Mouse (Mus musculus) CH12.LX (cell line): ENCODE data around the gene Slc25a14.

Experiments used
- CTCF ChIP-seq, 2 experiments: IDR thresholded peaks in 1 of 2; conservative IDR thresholded peaks in 1 of 2; 2 replicates each; pipeline ENCODE4 v1.5.1; 2011 to 2012; ENCODE audit warnings: low read depth in 2 of 2, low read length in 2 of 2, improper control_type of control experiment in 1 of 2, inconsistent platforms in 1 of 2, mild to moderate bottlenecking in 1 of 2, moderate library complexity in 1 of 2
- EP300 ChIP-seq: IDR thresholded peaks from 2 replicates; pipeline ENCODE4 v1.6.1; 2011; ENCODE audit warnings: low read length, improper control_type of control experiment
- JUND ChIP-seq: conservative IDR thresholded peaks from 2 replicates; pipeline ENCODE4 v1.6.1; 2011; ENCODE audit warnings: low read depth, low read length, improper control_type of control experiment
- MAZ ChIP-seq: IDR thresholded peaks from 2 replicates; pipeline ENCODE4 v1.6.1; 2012; ENCODE audit warnings: low read depth, mild to moderate bottlenecking, inconsistent platforms, low read length, improper control_type of control experiment, moderate library complexity
- PAX5 ChIP-seq: IDR thresholded peaks from 2 replicates; pipeline ENCODE4 v1.6.1; 2012; ENCODE audit warnings: low read length, inconsistent platforms, mixed read lengths
- POLR2A ChIP-seq: IDR thresholded peaks from 2 replicates; pipeline ENCODE4 v1.6.1; 2011; ENCODE audit warnings: low read depth, mild to moderate bottlenecking, improper control_type of control experiment, low read length
- RAD21 ChIP-seq: IDR thresholded peaks from 2 replicates; pipeline ENCODE4 v1.6.1; 2011; ENCODE audit warnings: low read depth, mild to moderate bottlenecking, low read length, improper control_type of control experiment, moderate library complexity

DNA sequence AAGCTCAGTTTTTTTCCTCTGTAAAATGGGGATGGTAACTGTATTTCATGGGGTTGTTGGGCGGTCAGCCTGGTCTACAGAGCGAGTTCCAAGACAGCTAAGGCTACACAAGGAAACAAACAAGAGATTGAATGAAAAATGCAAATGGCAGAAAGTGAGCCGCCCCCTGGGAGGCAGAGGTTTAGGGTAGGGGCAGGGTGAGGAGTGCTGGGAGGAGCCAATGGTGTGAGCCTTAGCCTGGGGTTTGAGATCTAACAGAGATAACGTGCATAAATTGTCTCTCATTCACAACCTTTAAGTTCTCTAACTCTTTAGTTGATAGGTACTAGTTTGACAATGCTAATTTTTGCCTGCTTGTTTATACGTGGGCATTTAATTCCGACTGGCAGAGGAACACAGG, 71.2 kb downstream of the Slc25a14 start:
- TF ChIP-seq RAD21 = no peak
- no peak for TF ChIP-seq PAX5
- no peak for TF ChIP-seq CTCF (conservative IDR thresholded peaks at IDR 0.05 in 1 of 2, IDR thresholded peaks at IDR 0.05 in 1 of 2; ENCODE audit: low read depth in 2 of 2, low read length in 2 of 2)
- no peak for TF ChIP-seq JUND
- no peak; the same call in 1 of the 2 replicates for TF ChIP-seq MAZ
- TF ChIP-seq EP300 = no peak
- TF ChIP-seq POLR2A = no peak; the same call in 1 of the 2 replicates
